Mouse (Mus musculus) limb, embryonic 12.5 days (tissue): ENCODE data around the gene Ilf3. TPM values are rescaled to one million over a fixed set of nuclear protein-coding genes. Genes with fewer than 3 reads are reported as not detected.
"Not testable (repeated sequence)": the region's sequence is repeated elsewhere in the genome, so short reads cannot be mapped to it uniquely, and the experiment has no call there.

ENCODE experiments used
- ATAC-seq: fragments of 200-750 bp; cut with Nextera tagmentation; 2 replicates; pipeline ENCODE4 v1.8.0; 2017; ENCODE audit warnings: low read depth, moderate TSS enrichment; ENCODE audit not compliant: insufficient number of reproducible peaks, insufficient read depth, low FRiP score, low TSS enrichment
- H3K27ac ChIP-seq: fragments of 300-500 bp; sonication (generic); 2 replicates; pipeline ENCODE4 v1.5.1; 2016; ENCODE audit warnings: mild to moderate bottlenecking, moderate library complexity
- H3K27me3 ChIP-seq: fragments of 300-500 bp; sonication (generic); 2 replicates; pipeline ENCODE4 v1.6.1; 2016; ENCODE audit warnings: mild to moderate bottlenecking, moderate library complexity
- H3K36me3 ChIP-seq: fragments of 300-500 bp; sonication (generic); 2 replicates; pipeline ENCODE4 v1.6.1; 2016; ENCODE audit warnings: mild to moderate bottlenecking, moderate library complexity
- H3K4me1 ChIP-seq: fragments of 300-500 bp; sonication (generic); replicated peaks from 2 replicates; pipeline ENCODE4 v1.6.1; 2016
- H3K4me2 ChIP-seq: fragments of 300-500 bp; sonication (generic); 2 replicates; pipeline ENCODE4 v1.6.1; 2016; ENCODE audit warnings: mild to moderate bottlenecking, moderate library complexity
- H3K4me3 ChIP-seq: fragments of 300-500 bp; sonication (generic); replicated peaks from 2 replicates; pipeline ENCODE4 v1.5.1; 2016; ENCODE audit warnings: mild to moderate bottlenecking
- H3K9ac ChIP-seq: fragments of 300-500 bp; sonication (generic); replicated peaks from 2 replicates; pipeline ENCODE4 v1.6.1; 2016; ENCODE audit warnings: mild to moderate bottlenecking, moderate library complexity
- H3K9me3 ChIP-seq: fragments of 300-500 bp; sonication (generic); 2 replicates; pipeline ENCODE4 v1.6.1; 2016; ENCODE audit warnings: mild to moderate bottlenecking, moderate library complexity
- WGBS: fragments of 180-500 bp; shearing (Covaris S2); methylation state at CpG from one replicate; pipeline ENCODE4 v1.1.7; 2016; 5-methylcytosine and 5-hydroxymethylcytosine counted together
- polyA plus RNA-seq: library from polyadenylated mRNA; unstranded; fragments of >200 nt; fragmentation: Nextera tagmentation; extraction: Ambion mirVana; gene quantifications from 2 replicates; pipeline ENCODE4 v1.2.1, GENCODE M21; 2016

The Ilf3 gene
- 312 and 313 TPM in 2 replicates for polyA plus RNA-seq

DNA sequence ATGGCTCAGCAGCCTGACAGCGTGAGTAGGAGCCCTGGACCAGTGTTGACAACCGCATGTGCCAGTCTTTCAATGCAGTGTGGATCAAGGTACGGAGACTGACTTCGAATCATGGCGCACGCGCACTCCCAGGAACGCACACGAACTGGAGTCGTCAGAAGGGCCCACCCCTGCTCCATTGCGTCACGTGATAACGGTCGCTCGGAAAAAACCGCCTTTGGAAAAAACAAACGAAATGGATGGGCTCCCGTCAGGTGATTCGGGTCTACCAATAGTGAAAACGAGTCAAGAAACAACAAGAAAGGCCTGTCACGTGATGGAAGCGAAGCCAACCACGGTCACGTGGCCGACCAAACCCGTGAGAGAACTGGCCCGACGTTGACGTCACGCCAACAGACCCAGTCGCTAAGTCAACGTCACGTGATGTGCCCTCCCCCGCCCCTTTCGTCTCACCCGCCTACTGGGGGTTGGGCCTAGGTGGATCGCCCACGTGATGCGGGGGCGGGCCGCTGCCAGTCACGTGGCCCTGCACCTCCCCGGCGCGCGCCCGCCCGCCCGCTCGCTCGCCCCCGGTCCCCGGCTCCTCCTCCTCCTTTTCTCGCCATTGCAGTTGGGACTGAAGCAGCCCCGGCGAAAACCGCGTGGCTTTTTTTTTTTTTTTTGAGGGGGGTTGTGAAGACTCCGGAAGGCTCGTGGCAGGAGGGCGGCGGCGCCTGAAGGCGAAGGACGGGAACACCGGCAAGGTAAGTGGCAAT, at the start of gene Ilf3:
Gene Ilf3 (plus strand): TSS at position 515 of the 755 bp plus-strand sequence.
- WGBS: under 1% methylated on average over 66 of the region's 66 CpGs
- peak within 1 kb of the TSS; percentile 87 for H3K27ac ChIP-seq
- ATAC-seq: peak; percentile 89
- H3K9me3 ChIP-seq: no peaks in the 10 kb centered on the region
- H3K4me3 ChIP-seq: peak within 1 kb of the TSS; percentile 92
- peak within 1 kb of the TSS; percentile 76 for H3K4me2 ChIP-seq
- H3K4me1 ChIP-seq: peaks cover 14% of the 10 kb centered on the region
- peak within 1 kb of the TSS; percentile 91 for H3K9ac ChIP-seq
- peaks cover 18% of the 10 kb centered on the region for H3K36me3 ChIP-seq
- peaks cover 5% of the 10 kb centered on the region; the same call in 1 of the 2 replicates for H3K27me3 ChIP-seq

DNA sequence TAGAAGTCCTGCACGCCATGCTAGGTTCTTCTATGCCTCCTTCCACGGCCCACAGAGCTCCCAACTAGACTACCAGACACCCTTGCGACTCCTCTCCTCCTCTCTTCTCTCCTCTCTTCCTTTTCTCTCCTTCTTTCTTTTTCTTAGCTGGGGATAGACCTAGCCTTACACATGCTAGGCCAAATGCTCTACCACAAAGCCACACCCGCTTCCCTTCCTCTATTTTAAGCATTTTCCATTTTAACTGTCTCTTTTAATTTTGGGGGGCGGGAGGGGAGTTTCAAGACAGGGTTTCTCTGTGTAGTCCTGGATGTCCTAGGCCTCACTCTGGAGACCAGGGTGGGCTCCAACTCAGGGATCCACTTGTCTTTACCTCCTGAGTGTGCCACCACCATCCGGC, 48.9 kb upstream of the Ilf3 start:
- H3K9me3 ChIP-seq: no peaks in the 10 kb centered on the region
- H3K36me3 ChIP-seq: no peaks in the 10 kb centered on the region
- no peaks in the 10 kb centered on the region for H3K27me3 ChIP-seq
- 88% methylated on average over 6 of the region's 6 CpGs for WGBS
- H3K4me3 ChIP-seq: no peak overlapping the region
- H3K4me1 ChIP-seq: peaks cover 16% of the 10 kb centered on the region
- no peak for ATAC-seq
- no peak overlapping the region for H3K4me2 ChIP-seq
- no peak overlapping the region for H3K9ac ChIP-seq
- H3K27ac ChIP-seq: no peak overlapping the region

DNA sequence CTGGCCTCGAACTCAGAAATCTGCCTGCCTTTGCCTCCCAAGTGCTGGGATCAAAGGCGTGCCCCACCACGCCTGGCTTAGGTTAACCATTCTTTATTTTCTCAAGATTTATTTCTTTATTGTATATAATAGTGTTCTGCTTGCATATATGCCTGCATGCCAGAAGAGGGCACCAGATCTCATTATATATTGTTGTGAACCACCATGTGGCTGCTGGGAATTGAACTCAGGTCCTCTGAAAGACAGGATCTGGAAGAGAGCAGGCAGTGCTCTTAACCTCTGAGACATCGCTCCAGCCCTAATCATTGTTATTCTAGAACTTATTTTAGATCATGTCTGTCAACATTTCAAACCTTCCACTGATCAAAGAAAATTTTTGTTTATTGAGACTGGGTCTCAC, 48.2 kb upstream of the Ilf3 start:
- Histone ChIP-seq H3K27ac (no peak overlapping the region), H3K4me1 (peaks cover 16% of the 10 kb centered on the region), H3K27me3 (no peaks in the 10 kb centered on the region), H3K36me3 (0 out of 2 replicates have a peak, but pooled peaks cover 3% of the 10 kb centered on the region), H3K9ac (no peak overlapping the region), H3K4me2 (no peak overlapping the region), H3K4me3 (no peak overlapping the region), H3K9me3 (no peaks in the 10 kb centered on the region)
- ATAC-seq: no peak
- 93% methylated on average over 4 of the region's 4 CpGs for WGBS

DNA sequence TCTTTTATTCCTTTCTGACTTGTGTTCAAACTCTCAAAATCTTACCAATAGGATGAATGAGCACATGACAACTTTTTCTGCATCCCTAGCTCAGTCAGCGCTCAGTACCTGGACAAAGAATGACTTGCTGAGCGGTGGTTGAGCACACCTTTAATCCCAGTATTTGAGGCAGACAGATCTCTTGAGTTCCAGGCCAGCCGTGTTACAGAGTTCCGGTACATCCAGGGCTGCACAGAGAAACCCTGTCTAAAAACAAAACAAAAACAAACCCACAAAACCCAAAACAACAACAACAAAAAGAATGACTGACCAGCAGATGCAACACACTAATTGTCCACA, 47.4 kb upstream of the Ilf3 start:
- Histone ChIP-seq H3K9ac (no peak overlapping the region), H3K36me3 (peaks cover 9% of the 10 kb centered on the region), H3K27me3 (no peaks in the 10 kb centered on the region), H3K4me1 (peaks cover 16% of the 10 kb centered on the region), H3K4me2 (peak overlapping the region; percentile 88), H3K4me3 (peak overlapping the region; percentile 71), H3K27ac (no peak overlapping the region), H3K9me3 (no peaks in the 10 kb centered on the region)
- WGBS: 26% methylated on average over 4 of the region's 4 CpGs
- ATAC-seq: peak; percentile 32; the same call in 1 of the 2 replicates

DNA sequence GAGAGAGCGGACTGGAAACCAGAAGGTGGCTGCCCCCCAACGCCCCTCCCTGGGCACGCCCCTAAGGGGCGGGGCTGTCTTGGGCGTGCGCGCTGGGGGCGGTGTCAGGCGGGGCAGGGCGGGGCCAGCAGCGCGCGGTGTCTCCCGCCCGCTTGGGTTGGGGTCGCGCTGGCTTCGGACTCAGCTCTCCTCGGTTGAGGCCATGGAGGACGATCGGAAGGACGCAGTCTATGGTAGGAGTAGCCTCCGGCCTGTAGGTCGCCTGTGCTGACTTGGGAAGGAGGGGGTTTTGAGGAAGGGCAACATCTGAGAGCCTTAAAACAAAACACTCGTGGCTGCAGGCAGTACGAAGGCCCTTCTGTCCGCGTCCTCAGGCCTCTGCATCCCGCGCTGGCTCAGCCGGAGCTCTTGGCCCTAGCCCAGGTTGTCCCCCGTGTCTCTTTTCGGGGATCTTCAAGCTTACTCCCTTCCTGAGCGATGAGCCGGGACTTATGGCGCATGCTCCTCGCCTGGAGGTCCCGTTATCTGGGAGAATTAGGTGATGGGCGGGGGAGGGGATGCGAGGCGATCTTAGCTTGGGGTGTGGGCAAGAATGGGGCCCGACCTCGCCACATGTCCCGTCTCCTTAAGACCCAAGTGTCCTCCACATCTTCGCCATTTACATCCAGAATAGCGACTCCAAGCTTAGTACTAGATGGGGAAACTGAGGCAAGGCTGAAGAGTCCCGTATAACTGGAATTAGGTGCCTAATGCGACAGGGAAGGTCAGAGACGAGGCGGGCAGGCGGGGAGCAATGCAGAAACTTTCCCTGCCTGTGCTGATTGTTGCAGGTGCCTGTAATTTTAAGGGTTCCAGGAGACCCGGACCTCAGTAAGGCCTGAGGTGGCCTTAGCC, 46.8 kb upstream of the Ilf3 start, which contains the start of gene Slc44a2:
Gene Slc44a2 (plus strand): TSS at position 80 of the 894 bp plus-strand sequence.
- Histone ChIP-seq H3K4me1 (peaks cover 16% of the 10 kb centered on the region), H3K27me3 (no peaks in the 10 kb centered on the region), H3K4me3 (peak within 1 kb of the TSS; percentile 71), H3K4me2 (peak within 1 kb of the TSS; percentile 88), H3K36me3 (peaks cover 14% of the 10 kb centered on the region), H3K9ac (peak within 1 kb of the TSS; percentile 75), H3K9me3 (no peaks in the 10 kb centered on the region), H3K27ac (peak within 1 kb of the TSS; percentile 14)
- under 1% methylated on average over 52 of the region's 52 CpGs for WGBS
- ATAC-seq: peak; percentile 89

DNA sequence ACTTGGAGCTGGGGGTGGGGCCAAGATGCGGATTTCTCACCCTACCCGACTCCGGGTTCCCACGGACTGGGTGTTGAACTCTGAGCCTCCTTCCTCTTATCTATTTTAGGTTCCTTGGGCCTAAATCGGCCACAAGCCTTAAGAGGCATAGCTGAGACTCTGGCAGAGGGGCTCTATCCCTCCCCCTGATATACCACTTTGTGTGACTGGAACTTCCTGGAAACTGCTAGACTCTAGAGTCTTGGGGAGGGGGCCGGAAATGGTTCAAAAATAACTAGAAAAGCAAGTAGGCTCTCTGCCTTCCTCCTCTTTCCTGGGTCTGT, 46.2 kb upstream of the Ilf3 start:
- Histone ChIP-seq H3K27me3 (no peaks in the 10 kb centered on the region), H3K4me3 (peak overlapping the region; percentile 71), H3K36me3 (peaks cover 17% of the 10 kb centered on the region), H3K4me1 (peaks cover 16% of the 10 kb centered on the region), H3K9ac (peak overlapping the region; percentile 75), H3K4me2 (peak overlapping the region; percentile 88), H3K9me3 (no peaks in the 10 kb centered on the region), H3K27ac (no peak overlapping the region)
- whole genome bisulfite sequencing: 16% methylated on average over 6 of the region's 6 CpGs
- no peak for ATAC-seq

DNA sequence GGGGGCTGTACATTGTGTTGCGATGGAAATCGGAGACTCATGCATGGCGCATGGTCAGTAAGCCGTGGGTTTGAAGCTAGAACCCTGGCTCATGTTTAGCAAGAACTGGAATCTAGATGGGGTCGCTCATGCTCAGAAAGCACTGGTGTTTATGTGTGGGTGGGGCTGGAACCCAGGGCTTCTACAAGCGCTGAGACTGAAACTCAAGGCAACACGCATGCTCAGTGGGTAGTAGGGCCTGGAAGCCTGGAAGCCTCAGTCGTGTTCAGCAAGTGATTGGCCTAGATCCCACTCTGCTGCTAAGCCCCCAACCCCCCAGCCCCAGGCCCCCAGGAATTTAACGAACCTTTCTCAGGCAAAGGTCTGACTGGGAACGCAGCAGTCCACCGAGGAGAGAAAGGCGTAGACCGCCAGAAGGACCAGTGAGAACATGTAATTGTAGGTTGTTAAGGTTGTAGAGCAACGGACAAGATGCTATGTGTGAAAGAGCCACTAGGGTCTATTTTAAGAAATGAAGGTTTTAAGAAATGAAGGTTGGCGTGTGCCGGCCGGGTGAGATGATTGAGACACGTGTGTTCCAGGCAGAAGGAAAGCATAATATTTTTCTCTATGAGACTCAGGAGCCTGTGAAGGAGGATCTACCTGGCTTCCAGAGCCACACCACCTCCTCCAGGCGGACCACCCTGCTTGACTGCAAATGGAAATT, 45.3 kb upstream of the Ilf3 start:
- H3K27me3 ChIP-seq: no peaks in the 10 kb centered on the region
- H3K4me1 ChIP-seq: peaks cover 16% of the 10 kb centered on the region
- no peak for ATAC-seq
- H3K4me3 ChIP-seq: peak overlapping the region; percentile 71; the same call in 1 of the 2 replicates
- WGBS: 77% methylated on average over 19 of the region's 19 CpGs
- H3K9ac ChIP-seq: no peak overlapping the region
- H3K36me3 ChIP-seq: peaks cover 19% of the 10 kb centered on the region
- H3K27ac ChIP-seq: no peak overlapping the region
- H3K9me3 ChIP-seq: no peaks in the 10 kb centered on the region
- H3K4me2 ChIP-seq: peak overlapping the region; percentile 88

DNA sequence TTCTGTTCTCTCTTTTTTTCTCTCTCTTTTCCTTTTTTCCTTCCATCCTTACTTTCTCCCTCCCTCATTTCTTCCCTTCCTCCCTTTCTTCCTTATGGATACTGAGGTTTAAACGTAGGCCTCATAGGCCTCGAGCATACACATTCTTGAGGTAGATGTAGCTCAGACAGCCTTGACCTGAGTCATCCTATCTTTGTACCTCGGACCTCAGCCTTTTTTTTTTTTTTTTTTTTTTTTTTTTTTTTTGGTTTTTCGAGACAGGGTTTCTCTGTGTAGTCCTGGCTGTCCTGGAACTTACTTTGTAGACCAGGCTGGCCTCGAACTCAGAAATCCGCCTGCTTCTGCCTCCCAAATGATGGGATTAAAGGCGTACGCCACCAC, 44.8 kb upstream of the Ilf3 start:
- 85% methylated on average over 8 of the region's 8 CpGs for WGBS
- peaks cover 16% of the 10 kb centered on the region for H3K4me1 ChIP-seq
- H3K9ac ChIP-seq, H3K4me2 ChIP-seq, H3K27ac ChIP-seq, H3K9me3 ChIP-seq, H3K4me3 ChIP-seq, H3K27me3 ChIP-seq, ATAC-seq: not testable (repeated sequence)
- peaks cover 19% of the 10 kb centered on the region for H3K36me3 ChIP-seq

DNA sequence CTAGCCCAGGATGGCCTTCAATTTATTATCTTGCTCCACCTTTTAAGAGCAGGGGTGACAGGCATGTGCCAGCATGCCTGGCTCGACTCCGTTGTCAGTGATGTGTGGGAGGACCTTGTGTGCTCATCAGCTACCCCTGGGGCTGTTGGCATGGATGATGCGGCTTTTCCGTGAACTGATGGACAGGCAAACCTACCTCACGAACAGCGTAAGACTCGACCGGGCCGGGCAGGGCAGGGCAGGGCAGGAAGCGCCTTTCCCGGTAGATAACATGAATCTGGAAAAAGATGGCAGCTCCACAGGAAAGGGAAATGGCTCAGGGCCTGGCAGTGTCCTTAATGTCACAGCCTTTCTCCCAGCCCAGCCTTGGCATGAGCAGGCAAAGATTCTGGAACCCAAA, 43.4 kb upstream of the Ilf3 start:
- ATAC-seq: no peak
- peaks cover 19% of the 10 kb centered on the region for H3K36me3 ChIP-seq
- H3K9me3 ChIP-seq: no peaks in the 10 kb centered on the region
- 88% methylated on average over 11 of the region's 11 CpGs for WGBS
- no peaks in the 10 kb centered on the region for H3K27me3 ChIP-seq
- H3K4me1 ChIP-seq: peaks cover 16% of the 10 kb centered on the region
- no peak overlapping the region for H3K27ac ChIP-seq
- H3K4me3 ChIP-seq: no peak overlapping the region
- H3K9ac ChIP-seq: no peak overlapping the region
- H3K4me2 ChIP-seq: no peak overlapping the region

DNA sequence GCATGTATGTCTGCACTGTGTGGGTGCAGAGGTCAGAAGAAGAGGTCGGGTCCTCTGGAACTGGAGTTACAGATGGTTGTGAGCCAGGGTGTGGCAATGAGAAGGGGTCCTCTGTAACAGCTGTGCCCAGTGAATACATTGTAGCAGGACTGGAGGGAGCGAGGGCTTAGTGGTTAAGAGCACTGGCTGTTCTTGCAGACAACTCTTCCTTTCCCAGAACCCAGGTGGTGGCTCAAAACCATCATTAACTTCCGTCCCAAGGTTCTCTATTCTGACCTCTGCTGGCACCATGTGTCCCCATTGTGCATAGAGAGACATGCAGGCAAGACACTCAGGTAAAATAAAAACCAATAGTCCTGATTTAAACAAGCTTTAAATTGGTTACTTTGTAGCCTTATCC, 40.1 kb upstream of the Ilf3 start:
- H3K27ac ChIP-seq: no peak overlapping the region
- ATAC-seq: no peak
- WGBS: 68% methylated on average over 3 of the region's 3 CpGs

DNA sequence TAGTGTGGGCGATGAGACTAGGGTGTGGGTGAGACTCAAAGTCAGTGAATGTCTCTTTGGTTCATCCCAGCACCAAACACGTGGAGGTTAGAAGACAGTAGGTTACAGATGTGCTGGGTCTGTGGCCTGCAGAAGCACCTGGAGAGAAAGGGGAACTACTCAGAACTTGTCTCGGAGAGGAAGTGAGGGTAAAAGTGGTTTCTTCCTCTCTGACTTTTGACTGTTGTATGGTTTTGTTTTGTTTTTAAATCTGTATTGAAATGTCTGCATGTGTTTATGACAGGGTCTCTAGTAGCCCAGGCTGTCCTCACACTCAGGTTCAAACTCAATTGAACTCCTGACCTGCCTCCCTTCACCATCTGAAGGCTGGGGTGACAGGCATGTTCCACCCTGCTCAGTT, 39.6 kb upstream of the Ilf3 start:
- Histone ChIP-seq H3K4me1 (peaks cover 14% of the 10 kb centered on the region), H3K4me2 (no peak overlapping the region), H3K27ac (no peak overlapping the region), H3K36me3 (peaks cover 26% of the 10 kb centered on the region), H3K27me3 (no peaks in the 10 kb centered on the region), H3K4me3 (no peak overlapping the region), H3K9me3 (no peaks in the 10 kb centered on the region), H3K9ac (no peak overlapping the region)
- ATAC-seq: no peak
- 77% methylated on average over 3 of the region's 3 CpGs for WGBS

More for the DNA sequence above, 40.1 kb upstream of the Ilf3 start:
- H3K9ac ChIP-seq: no peak overlapping the region
- H3K4me3 ChIP-seq: no peak overlapping the region
- peaks cover 26% of the 10 kb centered on the region for H3K36me3 ChIP-seq
- no peak overlapping the region for H3K4me2 ChIP-seq
- H3K9me3 ChIP-seq: no peaks in the 10 kb centered on the region
- peaks cover 10% of the 10 kb centered on the region for H3K4me1 ChIP-seq
- no peaks in the 10 kb centered on the region for H3K27me3 ChIP-seq
